Mouse (Mus musculus) midbrain, embryonic 11.5 days (tissue): Measurements from ENCODE around the gene Gm5483. TPM values are rescaled to one million over a fixed set of nuclear protein-coding genes. Genes with fewer than 3 reads are reported as not detected.
"Not testable (repeated sequence)": the region's sequence is repeated elsewhere in the genome, so short reads cannot be mapped to it uniquely, and the experiment has no call there.

Experiments
- ATAC-seq: fragments of 200-750 bp; cut with Nextera tagmentation; 2 replicates; pipeline ENCODE4 v1.8.0; 2017; ENCODE audit warnings: moderate TSS enrichment, moderate library complexity; ENCODE audit not compliant: low FRiP score
- DNase-seq: peaks from one replicate; pipeline ENCODE4 v3.0.0; 2015; ENCODE audit warnings: low spot score; ENCODE audit errors: missing footprints
- H3K27ac ChIP-seq: fragments of 300-500 bp; sonication (generic); 2 replicates; pipeline ENCODE4 v1.5.1; 2014; ENCODE audit warnings: low read depth, low read length
- H3K27me3 ChIP-seq: fragments of 300-500 bp; sonication (generic); 2 replicates; pipeline ENCODE4 v1.6.1; 2014; ENCODE audit warnings: mild to moderate bottlenecking, low read length, moderate library complexity, mixed read lengths; ENCODE audit not compliant: control insufficient read depth, insufficient read depth
- H3K36me3 ChIP-seq: fragments of 300-500 bp; sonication (generic); 2 replicates; pipeline ENCODE4 v1.6.1; 2014; ENCODE audit warnings: mild to moderate bottlenecking, low read length, moderate library complexity, mixed read lengths; ENCODE audit not compliant: control insufficient read depth, insufficient read depth
- H3K4me1 ChIP-seq: fragments of 300-500 bp; sonication (generic); 2 replicates; pipeline ENCODE4 v1.6.1; 2014; ENCODE audit warnings: low read length; ENCODE audit not compliant: control insufficient read depth, insufficient read depth
- H3K4me2 ChIP-seq: fragments of 300-500 bp; sonication (generic); 2 replicates; pipeline ENCODE4 v1.6.1; 2014; ENCODE audit warnings: mild to moderate bottlenecking, moderate library complexity
- H3K4me3 ChIP-seq: fragments of 300-500 bp; sonication (generic); 2 replicates; pipeline ENCODE4 v1.5.1; 2014; ENCODE audit warnings: low read depth, low read length
- H3K9ac ChIP-seq: fragments of 300-500 bp; sonication (generic); 2 replicates; pipeline ENCODE4 v1.6.1; 2014; ENCODE audit warnings: low read length
- H3K9me3 ChIP-seq: fragments of 300-500 bp; sonication (generic); 2 replicates; pipeline ENCODE4 v1.6.1; 2016; ENCODE audit warnings: low read length; ENCODE audit not compliant: control insufficient read depth
- WGBS: fragments of 180-500 bp; shearing (Covaris S2); extraction: QIAGEN DNeasy Blood & Tissue Kit; methylation state at CpG from one replicate; pipeline ENCODE4 v1.1.7; 2014; 5-methylcytosine and 5-hydroxymethylcytosine counted together
- polyA plus RNA-seq: library from polyadenylated mRNA; unstranded; fragments of >200 nt; fragmentation: Nextera tagmentation; extraction: Ambion mirVana; gene quantifications from 2 replicates; pipeline ENCODE4 v1.2.1, GENCODE M21; 2014

Gm5483 gene
- polyA plus RNA-seq, 1 experiment from 2014 or later: 0.78 TPM

DNA sequence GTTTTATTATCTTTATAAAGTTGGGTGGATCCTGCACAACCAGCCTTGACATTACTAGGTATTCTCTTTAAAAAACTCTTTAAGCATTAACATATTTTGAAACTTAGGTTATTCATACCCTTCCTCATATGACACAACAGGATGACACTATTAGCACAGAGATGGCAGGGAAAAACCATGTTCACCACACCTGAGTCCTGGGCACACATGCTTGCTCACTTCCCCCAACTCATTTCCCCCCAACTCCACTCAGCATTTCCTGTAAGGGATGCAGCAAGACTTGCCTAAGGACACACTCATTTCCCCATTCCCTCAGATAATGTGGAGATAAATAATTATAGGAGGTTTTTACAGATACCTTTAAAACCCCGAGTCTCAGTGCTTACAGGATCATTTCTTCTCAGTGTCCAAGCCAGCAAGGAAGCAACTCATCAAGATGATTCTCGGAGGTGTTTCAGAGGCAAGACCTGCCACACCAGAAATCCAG is 26.0 kb downstream of the Gm5483 start, which contains the start of gene Gm5416:
Gm5416 (plus strand) TSS at position 437 of the 487 bp plus-strand sequence.
- H3K9ac ChIP-seq: no peak within 1 kb of the TSS
- no peaks in the 10 kb centered on the region for H3K27me3 ChIP-seq
- no peaks in the 10 kb centered on the region for H3K4me1 ChIP-seq
- ATAC-seq: no peak
- no peaks in the 10 kb centered on the region for H3K9me3 ChIP-seq
- H3K4me2 ChIP-seq: no peak within 1 kb of the TSS
- no peak within 1 kb of the TSS for H3K4me3 ChIP-seq
- no peaks in the 10 kb centered on the region for H3K36me3 ChIP-seq
- WGBS: 83% methylated on average over 2 of the region's 2 CpGs
- H3K27ac ChIP-seq: no peak within 1 kb of the TSS
- DNase-seq: no peak

DNA sequence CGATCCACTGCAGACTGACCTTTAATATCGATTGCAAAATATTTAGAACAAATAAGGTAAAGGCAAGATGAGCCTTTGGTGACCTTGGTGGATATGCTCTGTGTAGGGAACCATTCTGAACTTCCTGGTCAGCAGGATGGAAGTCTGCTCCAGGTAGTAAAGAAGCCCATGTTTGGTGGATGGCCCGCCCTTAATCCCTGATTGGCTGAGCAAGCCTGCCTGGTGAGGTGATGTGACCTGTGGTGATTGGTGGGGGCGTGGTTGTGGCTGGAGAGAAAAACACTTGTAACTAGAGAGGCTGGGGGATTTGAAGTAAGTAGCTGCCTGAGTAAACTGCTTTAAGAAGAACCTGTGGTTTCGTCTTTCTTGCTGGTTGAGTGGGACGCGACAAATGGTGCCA is 37.2 kb downstream of the Gm5483 start, which contains the start of gene 2010005H15Rik:
2010005H15Rik (plus strand) TSS at position 301 of the 400 bp plus-strand sequence.
- H3K4me1 ChIP-seq: not testable (repeated sequence)

More for the DNA sequence above, 37.2 kb downstream of the Gm5483 start, which contains the start of gene 2010005H15Rik:
- not testable (repeated sequence) for H3K27ac ChIP-seq, H3K9me3 ChIP-seq, ATAC-seq, H3K36me3 ChIP-seq, H3K4me3 ChIP-seq, H3K27me3 ChIP-seq, H3K9ac ChIP-seq, DNase-seq, H3K4me2 ChIP-seq
- 91% methylated on average over 7 of the region's 7 CpGs for WGBS

Other genes starting within 250 kb of the Gm5483 start
- 1.8 and 2.6 TPM in 2 replicates for gene Parp9, start 245.7 kb upstream of the Gm5483 start, polyA plus RNA-seq
- 2.8 and 3.1 TPM in 2 replicates for gene Dtx3l, start 245.1 kb upstream of the Gm5483 start, polyA plus RNA-seq
- gene Kpna1, start 205.5 kb upstream of the Gm5483 start, polyA plus RNA-seq: 90.7 and 99.9 TPM in 2 replicates
- gene Wdr5b, start 143.0 kb upstream of the Gm5483 start, polyA plus RNA-seq: 12.0 and 15.5 TPM in 2 replicates
- gene Fam162a, start 112.6 kb upstream of the Gm5483 start, polyA plus RNA-seq: 224 and 249 TPM in 2 replicates
- 84.3 and 89.8 TPM in 2 replicates for gene Ccdc58, start 112.5 kb upstream of the Gm5483 start, polyA plus RNA-seq
- 0.06 and 0.12 TPM in 2 replicates for gene Csta1, start 53.0 kb upstream of the Gm5483 start, polyA plus RNA-seq
- gene Stfa2l1, start 27.4 kb upstream of the Gm5483 start, polyA plus RNA-seq: not detected in 2 replicates
- gene Gm5416, start 26.2 kb downstream of the Gm5483 start, polyA plus RNA-seq: not detected in 2 replicates
- not detected in 2 replicates for gene 2010005H15Rik, start 37.3 kb downstream of the Gm5483 start, polyA plus RNA-seq
- 0.90 and 1.4 TPM in 2 replicates for gene Stfa1, start 92.7 kb downstream of the Gm5483 start, polyA plus RNA-seq
- gene BC117090, start 150.1 kb downstream of the Gm5483 start, polyA plus RNA-seq: not detected in 2 replicates
- 0.87 and 0.90 TPM in 2 replicates for gene BC100530, start 183.5 kb downstream of the Gm5483 start, polyA plus RNA-seq
- gene Stfa2, start 224.2 kb downstream of the Gm5483 start, polyA plus RNA-seq: not detected in 2 replicates